Mouse (Mus musculus) heart, postnatal 4 days (tissue): ENCODE measurements at regions not wholly inside any gene's neighbourhood (a gene's known extent, or its start where the extent isn't known, plus 50 kb on each side); places are given as distances from the start of the nearest gene placed in this dataset.
A peak's percentile ranks its signal among the peaks of the same experiment; 100 is the strongest.

Source experiments
- DNase-seq: peaks from one replicate; pipeline ENCODE4 v3.0.0; 2021

DNA sequence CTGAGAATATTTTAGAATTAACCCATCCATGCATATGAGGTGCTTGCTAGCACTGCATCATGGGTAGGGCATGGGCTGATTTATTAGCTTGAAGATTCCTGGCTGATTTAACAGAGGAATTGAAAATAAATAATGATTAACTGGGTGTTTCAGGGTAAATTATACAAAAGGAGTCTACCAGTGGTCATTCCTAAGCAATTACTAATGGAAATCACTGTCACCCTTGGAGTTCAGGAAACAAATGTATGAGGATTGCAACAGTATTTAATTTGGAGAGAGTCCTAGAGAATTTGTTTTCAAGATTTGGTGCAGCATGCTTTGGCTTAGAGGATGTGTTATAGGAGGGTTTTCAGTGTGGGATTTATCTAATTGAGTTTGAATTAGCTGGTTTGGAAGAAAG is 103.0 kb upstream of the Flrt2 start:
- no peak for DNase-seq

DNA sequence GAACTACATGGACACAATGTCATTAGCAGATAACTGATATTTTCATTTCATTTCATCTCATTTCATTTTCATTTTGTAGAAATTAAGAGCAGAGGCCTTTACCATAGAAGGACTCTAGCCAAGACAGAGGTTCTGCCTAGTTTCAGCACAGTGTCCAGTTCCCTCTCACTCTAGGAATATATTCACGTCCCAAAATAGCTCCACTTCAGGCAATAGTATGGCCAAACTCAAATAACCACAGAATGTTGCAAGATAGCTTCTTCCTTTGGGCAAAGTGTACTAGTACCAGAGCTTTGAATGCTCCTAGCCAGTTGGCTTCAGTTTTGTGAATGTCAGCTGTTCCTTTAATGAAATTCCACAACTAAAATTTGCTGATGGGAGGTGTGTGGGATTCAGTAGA is 72.7 kb upstream of the Flrt2 start:
- no peak for DNase-seq

DNA sequence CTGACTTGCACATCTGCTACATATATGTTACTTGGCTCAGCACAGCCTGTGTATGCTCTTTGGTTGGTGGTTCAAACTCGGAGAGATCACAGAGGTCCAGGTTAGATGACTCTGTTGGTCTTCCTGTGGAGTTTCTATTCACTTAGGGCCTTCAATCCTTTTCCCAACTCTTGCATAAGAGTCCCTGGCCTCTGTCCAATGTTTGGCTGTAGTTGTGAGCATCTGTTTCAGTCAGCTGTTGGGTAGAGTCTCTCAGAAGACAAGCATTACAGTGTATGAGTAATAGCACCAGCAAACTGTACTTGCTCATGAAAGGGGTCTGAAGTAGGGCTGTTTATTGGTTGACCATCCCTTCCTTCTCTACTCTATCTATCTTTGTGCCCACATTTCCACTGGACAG is 61.0 kb upstream of the Flrt2 start:
- DNase-seq, result peak; percentile 32

- DNase-seq, result no peak
These were observed 55.4 kb upstream of the Flrt2 start for GRCm38 (mm10) chr12:95636647-95637046.

DNA sequence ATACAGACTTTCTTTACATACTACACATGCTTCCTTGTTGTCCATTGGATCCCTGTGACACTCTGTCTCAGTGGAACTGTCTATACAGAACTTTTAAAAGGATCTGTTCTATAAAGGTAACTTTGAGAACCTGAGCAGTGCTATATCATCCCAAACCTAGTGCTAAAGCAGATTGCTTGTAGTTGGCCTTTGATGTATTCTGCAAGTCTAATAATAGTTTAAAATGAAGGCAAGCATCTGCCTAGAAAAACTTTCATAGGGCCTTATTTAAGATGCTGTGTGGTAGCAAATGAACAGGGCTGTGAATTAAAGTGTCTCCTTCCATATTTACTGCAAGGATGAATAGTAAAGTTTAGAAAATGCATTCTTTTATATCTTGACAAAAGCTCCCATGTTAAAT is 52.1 kb upstream of the Flrt2 start:
- DNase-seq, result no peak

DNA sequence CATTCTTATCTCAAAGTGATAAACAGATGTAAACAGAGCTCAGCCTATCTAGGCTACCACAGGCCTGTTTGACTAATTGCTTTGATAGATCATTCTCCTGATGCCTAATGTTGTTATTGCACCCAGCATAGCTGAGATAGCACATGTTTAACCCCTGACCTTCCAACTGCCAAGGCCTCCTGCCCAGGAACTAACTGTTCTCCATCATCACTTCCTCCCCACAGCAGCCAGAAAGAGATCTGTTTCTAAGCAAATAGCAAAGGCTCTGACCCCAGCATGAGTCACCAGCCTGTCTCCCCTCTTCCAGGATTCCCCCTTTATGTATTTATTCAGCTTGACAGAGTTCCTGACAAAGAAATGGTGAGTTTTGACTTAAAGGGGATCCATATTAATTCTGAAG is 50.4 kb upstream of the Flrt2 start:
- no peak for DNase-seq
